Mouse (Mus musculus) liver, postnatal 0 days (tissue): ENCODE measurements at regions not wholly inside any gene's neighbourhood (a gene's known extent, or its start where the extent isn't known, plus 50 kb on each side); places are given as distances from the start of the nearest gene placed in this dataset.

ENCODE experiments used
- CTCF ChIP-seq: sonication (generic); IDR thresholded peaks from 2 replicates; pipeline ENCODE4 v1.5.1; 2016; ENCODE audit warnings: antibody characterized with exemption, low read depth
- EP300 ChIP-seq: IDR thresholded peaks from 2 replicates; pipeline ENCODE4 v1.6.1; 2016; ENCODE audit warnings: antibody characterized with exemption, low read depth, mild to moderate bottlenecking

DNA sequence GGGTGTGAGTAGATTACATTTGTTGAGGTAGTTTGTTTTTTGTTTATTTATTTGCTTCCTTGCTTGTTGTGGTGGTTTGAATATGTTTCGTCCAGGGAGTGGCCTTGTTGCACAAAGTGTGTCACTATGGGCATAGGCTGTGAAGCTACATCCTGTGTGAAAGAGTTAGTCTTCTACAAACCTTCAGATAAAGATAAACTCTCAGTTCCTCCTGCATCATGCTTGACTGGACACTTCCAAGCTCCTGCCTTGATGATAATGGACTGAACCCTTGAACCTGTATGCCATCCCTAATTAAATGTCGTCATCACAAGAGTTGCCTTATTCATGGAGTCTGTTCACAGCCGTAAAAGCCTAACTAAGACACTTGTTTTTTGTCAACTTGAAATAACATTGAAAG is 418.9 kb upstream of the Mef2c start:
- TF ChIP-seq CTCF (no peak), EP300 (no peak)
